Mouse (Mus musculus): ENCODE data around the gene Polr3h.

DNA sequence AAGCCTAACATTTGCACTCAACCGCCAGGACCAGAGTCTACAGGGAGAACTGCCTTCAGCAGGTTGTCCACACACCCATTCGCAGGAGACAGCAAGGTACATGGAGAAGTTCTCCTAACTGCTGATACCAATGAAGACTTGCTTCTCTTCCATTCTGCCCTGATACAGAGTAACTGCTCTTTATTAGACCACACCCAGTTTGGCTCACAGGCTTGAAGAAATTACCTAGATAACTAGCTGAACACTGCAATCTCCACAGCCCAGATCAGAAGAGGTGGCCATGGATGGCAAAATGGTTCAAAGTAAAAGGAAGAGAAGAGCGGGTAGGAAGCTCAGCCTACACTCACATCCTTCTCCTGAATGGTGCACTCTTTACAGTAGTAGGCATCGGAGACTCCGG, 56.1 kb downstream of the Polr3h start:
- TF ChIP-seq POLR2A (IDR thresholded peaks at IDR 0.05; ENCODE audit: borderline replicate concordance, extremely low read depth, insufficient read depth, insufficient read length, poor library complexity, severe bottlenecking) (no peak), CTCF (IDR thresholded peaks at IDR 0.05; ENCODE audit: borderline replicate concordance, extremely low read depth, insufficient read depth, insufficient read length) (no peak)

Data from brain, embryonic 14.5 days (tissue).